8 mouse cellular contexts compared by ENCODE assay signal in the genomic region with DNA sequence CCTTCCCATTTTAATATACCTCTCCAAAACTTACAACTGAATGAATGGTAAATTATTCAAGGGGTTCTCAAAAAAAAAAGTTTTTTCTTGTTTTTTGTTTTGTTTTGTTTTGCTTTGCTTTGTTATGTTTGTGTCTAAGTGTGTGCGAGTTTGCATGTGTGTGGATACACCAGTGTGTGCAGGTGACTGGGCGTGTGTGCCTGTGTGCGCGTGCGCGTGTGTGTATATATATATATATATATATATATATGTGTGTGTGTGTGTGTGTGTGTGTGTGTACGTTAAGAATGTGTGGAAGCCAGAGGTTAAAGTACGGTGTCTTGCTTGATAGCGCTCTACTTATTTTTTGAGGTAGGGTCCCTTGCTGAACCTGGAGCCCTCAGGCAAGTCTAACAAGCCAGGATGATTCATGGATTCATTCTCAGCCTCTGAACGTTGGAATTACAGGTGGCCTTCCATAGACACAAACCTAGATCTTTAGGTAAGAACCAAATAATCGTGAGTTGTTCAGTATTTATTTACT. TPM values are rescaled to one million over a fixed set of nuclear protein-coding genes. Genes with fewer than 3 reads are reported as not detected.
DNase-seq lines count a peak whose midpoint lies in the region; ATAC-seq and TF ChIP-seq lines count a peak whose summit lies in the region.

No protein-coding gene starts in this region.

- H3K9ac ChIP-seq in heart, embryonic 15.5 days: peak overlapping the region; percentile 74
- H3K9ac ChIP-seq in hindbrain, embryonic 12.5 days: peak overlapping the region; percentile 83; the same call in 1 of the 2 replicates

- H3K4me1 ChIP-seq in heart, embryonic 15.5 days (replicated peaks): peaks cover 4% of the 10 kb centered on the region; the same call in 1 of the 2 replicates
- peaks cover 2% of the 10 kb centered on the region for H3K4me1 ChIP-seq in bone marrow macrophage, adult 2 months (ENCODE audit: control insufficient read depth, insufficient read depth, low read length)
- H3K4me1 ChIP-seq in hindbrain, embryonic 12.5 days: peaks cover 4% of the 10 kb centered on the region; the same call in 1 of the 2 replicates

- H3K27ac ChIP-seq in heart, embryonic 15.5 days: no peak overlapping the region
- H3K27ac ChIP-seq in bone marrow macrophage, adult 2 months (ENCODE audit: insufficient read depth, low read depth, low read length): no peak overlapping the region
- H3K27ac ChIP-seq in hindbrain, embryonic 12.5 days: no peak overlapping the region

- WGBS in heart, embryonic 15.5 days: 61% methylated on average over 11 of the region's 11 CpGs
- 68% methylated on average over 11 of the region's 11 CpGs for WGBS in hindbrain, embryonic 12.5 days

- peak overlapping the region; percentile 77 for H3K4me3 ChIP-seq in heart, embryonic 15.5 days
- H3K4me3 ChIP-seq in bone marrow macrophage, adult 2 months (ENCODE audit: insufficient read depth, low read length): peak overlapping the region; percentile 67
- peak overlapping the region; percentile 85 for H3K4me3 ChIP-seq in hindbrain, embryonic 12.5 days

- ATAC-seq in heart, embryonic 15.5 days (replicated peaks; ENCODE audit: insufficient number of reproducible peaks, insufficient read depth, low FRiP score, low read depth): no peak
- ATAC-seq in hindbrain, embryonic 12.5 days (ENCODE audit: low FRiP score): peak; percentile 76
- peak; percentile 27 for ATAC-seq in megakaryocyte progenitor cell, adult 5-6 weeks (replicated peaks; ENCODE audit: poor library complexity)

- H3K36me3 ChIP-seq in heart, embryonic 15.5 days: peaks cover 6% of the 10 kb centered on the region
- H3K36me3 ChIP-seq in hindbrain, embryonic 12.5 days: peaks cover 6% of the 10 kb centered on the region

- H3K9me3 ChIP-seq in heart, embryonic 15.5 days (replicated peaks): no peaks in the 10 kb centered on the region
- H3K9me3 ChIP-seq in hindbrain, embryonic 12.5 days (replicated peaks): no peaks in the 10 kb centered on the region

- no peak for TF ChIP-seq CTCF in bone marrow macrophage, adult 2 months (IDR thresholded peaks at IDR 0.05; ENCODE audit: low read depth, low read length)

- TF ChIP-seq POLR2A in bone marrow macrophage, adult 2 months (IDR thresholded peaks at IDR 0.05; ENCODE audit: borderline replicate concordance, low read depth, low read length): no peak

- H3K27me3 ChIP-seq in heart, embryonic 15.5 days: no peaks in the 10 kb centered on the region
- no peaks in the 10 kb centered on the region for H3K27me3 ChIP-seq in hindbrain, embryonic 12.5 days

- H3K4me2 ChIP-seq in heart, embryonic 15.5 days: peak overlapping the region; percentile 65
- H3K4me2 ChIP-seq in hindbrain, embryonic 12.5 days (replicated peaks): peak overlapping the region; percentile 51

- no peak for DNase-seq in heart, adult 8-10 months (ENCODE audit: low spot score)
- peak; percentile 58 for DNase-seq in CD4-positive, CD25-positive, alpha-beta regulatory T cell, adult 2 months (ENCODE audit: low read depth, low spot score)
- DNase-seq in yolk sac, embryonic 10.5 days (ENCODE audit: low spot score): no peak
- DNase-seq in adrenal gland, postnatal 36 days: no peak

RNA-seq across cellular contexts. Expression of a gene that starts 0.6 kb away (rescaled TPM):
- polyA plus RNA-seq in heart, embryonic 15.5 days (2015; fragmentation: Nextera tagmentation; extraction: Ambion mirVana): 32.9 and 33.4 TPM in 2 replicates
- total RNA-seq in heart, adult 8-10 months (2022): 10 to 100 TPM; 23.9 to 32.3 (median 25.6) TPM
- 22.5 and 24.9 TPM in 2 replicates for polyA plus RNA-seq in bone marrow macrophage, adult 2 months (2012; ENCODE audit: insufficient read depth, insufficient read length, missing spikeins)
- 33.6 and 33.7 TPM in 2 replicates for polyA plus RNA-seq in hindbrain, embryonic 12.5 days (2016; fragmentation: Nextera tagmentation; extraction: Ambion mirVana)
- total RNA-seq in megakaryocyte progenitor cell, adult 5-6 weeks (2015): 69.5 and 69.8 TPM in 2 replicates
- total RNA-seq in megakaryocyte progenitor cell, adult 5-6 weeks (2017): 51.1 and 66.2 TPM in 2 replicates
- 10 to 100 TPM; 40.2 to 54.4 TPM for total RNA-seq in adrenal gland, postnatal 36 days (2021)

RNA-seq across cellular contexts. Expression of a gene that starts 42.8 kb away (rescaled TPM):
- polyA plus RNA-seq in heart, embryonic 15.5 days (2015; fragmentation: Nextera tagmentation; extraction: Ambion mirVana): 40.3 and 46.0 TPM in 2 replicates
- total RNA-seq in heart, adult 8-10 months (2022): 10 to 100 TPM; 29.6 to 34.9 (median 34.0) TPM
- polyA plus RNA-seq in bone marrow macrophage, adult 2 months (2012; ENCODE audit: insufficient read depth, insufficient read length, missing spikeins): 42.5 and 49.7 TPM in 2 replicates
- 106 and 114 TPM in 2 replicates for polyA plus RNA-seq in hindbrain, embryonic 12.5 days (2016; fragmentation: Nextera tagmentation; extraction: Ambion mirVana)
- 103 and 108 TPM in 2 replicates for total RNA-seq in megakaryocyte progenitor cell, adult 5-6 weeks (2015)
- total RNA-seq in megakaryocyte progenitor cell, adult 5-6 weeks (2017): 116 and 149 TPM in 2 replicates
- total RNA-seq in adrenal gland, postnatal 36 days (2021): 10 to 100 TPM; 81.4 to 89.3 TPM
